Mouse (Mus musculus) G1E (cell line): ENCODE measurements around the gene BC048671.

Experiments used
- CTCF ChIP-seq: IDR thresholded peaks from 2 replicates; pipeline ENCODE4 v1.5.1; 2012; ENCODE audit warnings: low read depth, low read length, inconsistent platforms, mixed read lengths
- GATA1 ChIP-seq: IDR thresholded peaks from 2 replicates; pipeline ENCODE4 v1.6.1; 2012; ENCODE audit warnings: borderline replicate concordance, low read length, inconsistent platforms, mixed read lengths
- GATA2 ChIP-seq: IDR thresholded peaks from 2 replicates; pipeline ENCODE4 v1.6.1; 2012; ENCODE audit warnings: low read depth, low read length, inconsistent platforms, borderline replicate concordance
- POLR2AphosphoS5 ChIP-seq: IDR thresholded peaks from 2 replicates; pipeline ENCODE4 v1.6.1; 2012; ENCODE audit warnings: low read depth, low read length, inconsistent platforms; ENCODE audit not compliant: insufficient replicate concordance

GRCm38 (mm10) chr6:90319019-90319418 is 18.0 kb downstream of the BC048671 start:
- TF ChIP-seq CTCF (no peak), GATA1 (no peak), POLR2AphosphoS5 (no peak), GATA2 (no peak)
